Mouse (Mus musculus) hindbrain, embryonic 16.5 days (tissue): ENCODE measurements at regions not wholly inside any gene's neighbourhood (a gene's known extent, or its start where the extent isn't known, plus 50 kb on each side); places are given as distances from the start of the nearest gene placed in this dataset.

Source experiments
- ATAC-seq: fragments of 200-750 bp; cut with Nextera tagmentation; 2 replicates; pipeline ENCODE4 v1.8.0; 2017; ENCODE audit warnings: moderate TSS enrichment, moderate library complexity
- H3K27ac ChIP-seq: fragments of 300-500 bp; sonication (generic); 2 replicates; pipeline ENCODE4 v1.5.1; 2014; ENCODE audit warnings: low read depth, mild to moderate bottlenecking, control low read depth, low read length, moderate library complexity
- H3K27me3 ChIP-seq: fragments of 300-500 bp; sonication (generic); replicated peaks from 2 replicates; pipeline ENCODE4 v1.6.1; 2014; ENCODE audit warnings: low read length; ENCODE audit not compliant: control insufficient read depth, insufficient read depth
- H3K36me3 ChIP-seq: fragments of 300-500 bp; sonication (generic); 2 replicates; pipeline ENCODE4 v1.6.1; 2014; ENCODE audit warnings: mild to moderate bottlenecking, low read length, moderate library complexity, mixed read lengths; ENCODE audit not compliant: control insufficient read depth, insufficient read depth
- H3K4me1 ChIP-seq: fragments of 300-500 bp; sonication (generic); 2 replicates; pipeline ENCODE4 v1.6.1; 2014; ENCODE audit warnings: low read depth, low read length; ENCODE audit not compliant: control insufficient read depth, insufficient read depth
- H3K4me2 ChIP-seq: fragments of 300-500 bp; sonication (generic); 2 replicates; pipeline ENCODE4 v1.6.1; 2014; ENCODE audit warnings: mild to moderate bottlenecking, low read length, control low read depth, moderate library complexity
- H3K4me3 ChIP-seq: fragments of 300-500 bp; sonication (generic); 2 replicates; pipeline ENCODE4 v1.5.1; 2014; ENCODE audit warnings: mild to moderate bottlenecking, low read length, control low read depth, moderate library complexity
- H3K9ac ChIP-seq: fragments of 300-500 bp; sonication (generic); 2 replicates; pipeline ENCODE4 v1.6.1; 2014; ENCODE audit warnings: low read depth, mild to moderate bottlenecking, control low read depth, low read length, moderate library complexity
- H3K9me3 ChIP-seq: fragments of 300-500 bp; sonication (generic); 2 replicates; pipeline ENCODE4 v1.6.1; 2014; ENCODE audit warnings: mild to moderate bottlenecking, low read length, moderate library complexity; ENCODE audit not compliant: control insufficient read depth
- WGBS: fragments of 180-500 bp; shearing (Covaris S2); extraction: QIAGEN DNeasy Blood & Tissue Kit; methylation state at CpG from one replicate; pipeline ENCODE4 v1.1.7; 2014; 5-methylcytosine and 5-hydroxymethylcytosine counted together

- Histone ChIP-seq H3K36me3 (no peaks in the 10 kb centered on the region), H3K4me3 (no peak overlapping the region), H3K9ac (no peak overlapping the region), H3K27ac (no peak overlapping the region), H3K4me1 (no peaks in the 10 kb centered on the region), H3K27me3 (no peaks in the 10 kb centered on the region), H3K4me2 (no peak overlapping the region), H3K9me3 (no peaks in the 10 kb centered on the region)
- ATAC-seq: no peak
- WGBS: 56% methylated on average over 10 of the region's 10 CpGs
These were observed 147.4 kb upstream of the Ado start for GRCm38 (mm10) chr10:67695891-67696853.

- Histone ChIP-seq H3K9ac (no peak overlapping the region), H3K4me3 (no peak overlapping the region), H3K36me3 (no peaks in the 10 kb centered on the region), H3K27me3 (no peaks in the 10 kb centered on the region), H3K4me1 (no peaks in the 10 kb centered on the region), H3K9me3 (no peaks in the 10 kb centered on the region), H3K27ac (no peak overlapping the region), H3K4me2 (no peak overlapping the region)
- 94% methylated on average over 4 of the region's 4 CpGs for WGBS
- no peak for ATAC-seq
These were observed 146.0 kb upstream of the Ado start for GRCm38 (mm10) chr10:67694751-67695150.

- H3K9ac ChIP-seq: no peak overlapping the region
- no peaks in the 10 kb centered on the region for H3K36me3 ChIP-seq
- WGBS: 66% methylated on average over 4 of the region's 4 CpGs
- H3K27ac ChIP-seq: no peak overlapping the region
- ATAC-seq: no peak
- no peak overlapping the region for H3K4me2 ChIP-seq
- no peaks in the 10 kb centered on the region for H3K4me1 ChIP-seq
- H3K4me3 ChIP-seq: no peak overlapping the region
- no peaks in the 10 kb centered on the region for H3K27me3 ChIP-seq
- no peaks in the 10 kb centered on the region for H3K9me3 ChIP-seq
These were observed 144.8 kb upstream of the Ado start for GRCm38 (mm10) chr10:67693586-67693985.

- 92% methylated on average over 15 of the region's 15 CpGs for WGBS
- Histone ChIP-seq H3K9ac (no peak overlapping the region), H3K4me3 (no peak overlapping the region), H3K27ac (no peak overlapping the region), H3K4me2 (no peak overlapping the region), H3K36me3 (no peaks in the 10 kb centered on the region), H3K4me1 (no peaks in the 10 kb centered on the region), H3K27me3 (no peaks in the 10 kb centered on the region), H3K9me3 (no peaks in the 10 kb centered on the region)
- no peak for ATAC-seq
These were observed 141.4 kb upstream of the Ado start for GRCm38 (mm10) chr10:67689944-67690670.

GRCm38 (mm10) chr10:67679382-67679781 is 130.6 kb upstream of the Ado start:
- 95% methylated on average over 4 of the region's 4 CpGs for WGBS

GRCm38 (mm10) chr10:67673450-67673849 is 124.7 kb upstream of the Ado start:
- no peak overlapping the region for H3K4me2 ChIP-seq
- H3K27me3 ChIP-seq: no peaks in the 10 kb centered on the region
- no peak overlapping the region for H3K27ac ChIP-seq
- H3K9ac ChIP-seq: no peak overlapping the region
- no peak for ATAC-seq
- no peaks in the 10 kb centered on the region for H3K36me3 ChIP-seq
- H3K9me3 ChIP-seq: no peaks in the 10 kb centered on the region
- WGBS: 91% methylated on average over 8 of the region's 8 CpGs
- no peak overlapping the region for H3K4me3 ChIP-seq
- H3K4me1 ChIP-seq: no peaks in the 10 kb centered on the region

More at GRCm38 (mm10) chr10:67679382-67679781, 130.6 kb upstream of the Ado start:
- H3K36me3 ChIP-seq: no peaks in the 10 kb centered on the region
- ATAC-seq: no peak
- H3K9me3 ChIP-seq: no peaks in the 10 kb centered on the region
- H3K27ac ChIP-seq: no peak overlapping the region
- H3K4me3 ChIP-seq: no peak overlapping the region
- H3K27me3 ChIP-seq: no peaks in the 10 kb centered on the region
- no peaks in the 10 kb centered on the region for H3K4me1 ChIP-seq
- H3K4me2 ChIP-seq: no peak overlapping the region
- no peak overlapping the region for H3K9ac ChIP-seq

GRCm38 (mm10) chr10:67672281-67672680 is 123.5 kb upstream of the Ado start:
- ATAC-seq: peak; percentile 56; the same call in 1 of the 2 replicates

GRCm38 (mm10) chr10:67669066-67669465 is 120.3 kb upstream of the Ado start:
- WGBS: 62% methylated on average over 2 of the region's 2 CpGs
- H3K4me3 ChIP-seq: no peak overlapping the region
- H3K9me3 ChIP-seq: no peaks in the 10 kb centered on the region
- no peaks in the 10 kb centered on the region for H3K27me3 ChIP-seq
- H3K4me1 ChIP-seq: no peaks in the 10 kb centered on the region
- no peak for ATAC-seq
- H3K9ac ChIP-seq: no peak overlapping the region
- H3K27ac ChIP-seq: no peak overlapping the region
- H3K36me3 ChIP-seq: no peaks in the 10 kb centered on the region
- no peak overlapping the region for H3K4me2 ChIP-seq

More at GRCm38 (mm10) chr10:67672281-67672680, 123.5 kb upstream of the Ado start:
- no peaks in the 10 kb centered on the region for H3K27me3 ChIP-seq
- WGBS: 63% methylated on average over 8 of the region's 8 CpGs
- H3K9me3 ChIP-seq: no peaks in the 10 kb centered on the region
- H3K27ac ChIP-seq: no peak overlapping the region
- no peak overlapping the region for H3K4me2 ChIP-seq
- no peak overlapping the region for H3K4me3 ChIP-seq
- H3K9ac ChIP-seq: no peak overlapping the region
- no peaks in the 10 kb centered on the region for H3K36me3 ChIP-seq
- H3K4me1 ChIP-seq: no peaks in the 10 kb centered on the region

- Histone ChIP-seq H3K36me3 (no peaks in the 10 kb centered on the region), H3K4me1 (no peaks in the 10 kb centered on the region), H3K9me3 (no peaks in the 10 kb centered on the region), H3K9ac (no peak overlapping the region), H3K4me2 (no peak overlapping the region), H3K27me3 (no peaks in the 10 kb centered on the region), H3K4me3 (no peak overlapping the region), H3K27ac (no peak overlapping the region)
- WGBS: 66% methylated on average over 3 of the region's 3 CpGs
- ATAC-seq: no peak
These were observed 114.3 kb upstream of the Ado start for GRCm38 (mm10) chr10:67663028-67663427.
